Mouse (Mus musculus): ENCODE data around the gene C5ar1.
"Not testable (repeated sequence)": the region's sequence is repeated elsewhere in the genome, so short reads cannot be mapped to it uniquely, and the experiment has no call there.

The C5ar1 gene

GRCm38 (mm10) chr7:16259110-16259590, at the start of gene C5ar1:
Gene C5ar1 (minus strand): TSS chr7:16259540.
- no peaks in the 10 kb centered on the region for H3K27me3 ChIP-seq (ENCODE audit: control insufficient read depth, insufficient read depth, low read length, poor library complexity, severe bottlenecking)
- no peaks in the 10 kb centered on the region for H3K36me3 ChIP-seq (ENCODE audit: control insufficient read depth, insufficient read depth, low read length, poor library complexity, severe bottlenecking)
- no peak for DNase-seq (ENCODE audit: low read depth, low spot score)

GRCm38 (mm10) chr7:16308555-16309317, 49.4 kb upstream of the C5ar1 start:
- Histone ChIP-seq H3K27me3 (ENCODE audit: control insufficient read depth, insufficient read depth, low read length, poor library complexity, severe bottlenecking) (no peaks in the 10 kb centered on the region), H3K36me3 (ENCODE audit: control insufficient read depth, insufficient read depth, low read length, poor library complexity, severe bottlenecking) (no peaks in the 10 kb centered on the region)
- DNase-seq (ENCODE audit: low read depth, low spot score), result peak; percentile 67

GRCm38 (mm10) chr7:16308093-16308492, 48.8 kb upstream of the C5ar1 start, which contains the start of gene Bbc3:
Gene Bbc3 (plus strand): TSS chr7:16308393.
- H3K27me3 ChIP-seq (ENCODE audit: control insufficient read depth, insufficient read depth, low read length, poor library complexity, severe bottlenecking); DNase-seq (ENCODE audit: low read depth, low spot score); H3K36me3 ChIP-seq (ENCODE audit: control insufficient read depth, insufficient read depth, low read length, poor library complexity, severe bottlenecking): not testable (repeated sequence)

- DNase-seq (ENCODE audit: low read depth, low spot score); H3K27me3 ChIP-seq (ENCODE audit: control insufficient read depth, insufficient read depth, low read length, poor library complexity, severe bottlenecking); H3K36me3 ChIP-seq (ENCODE audit: control insufficient read depth, insufficient read depth, low read length, poor library complexity, severe bottlenecking): not testable (repeated sequence)
Observed at GRCm38 (mm10) chr7:16307141-16307540, 47.8 kb upstream of the C5ar1 start.

- Histone ChIP-seq H3K27me3 (ENCODE audit: control insufficient read depth, insufficient read depth, low read length, poor library complexity, severe bottlenecking) (no peaks in the 10 kb centered on the region), H3K36me3 (ENCODE audit: control insufficient read depth, insufficient read depth, low read length, poor library complexity, severe bottlenecking) (no peaks in the 10 kb centered on the region)
- peak; percentile 86 for DNase-seq (ENCODE audit: low read depth, low spot score)
Observed at GRCm38 (mm10) chr7:16299419-16300035, 40.2 kb upstream of the C5ar1 start.

- DNase-seq (ENCODE audit: low read depth, low spot score), result no peak
- H3K27me3 ChIP-seq (ENCODE audit: control insufficient read depth, insufficient read depth, low read length, poor library complexity, severe bottlenecking), result no peaks in the 10 kb centered on the region
Observed at GRCm38 (mm10) chr7:16298927-16299326, 39.6 kb upstream of the C5ar1 start.

GRCm38 (mm10) chr7:16297616-16298015, 38.3 kb upstream of the C5ar1 start:
- H3K27me3 ChIP-seq (ENCODE audit: control insufficient read depth, insufficient read depth, low read length, poor library complexity, severe bottlenecking), result no peaks in the 10 kb centered on the region
- DNase-seq (ENCODE audit: low read depth, low spot score), result no peak
- no peaks in the 10 kb centered on the region for H3K36me3 ChIP-seq (ENCODE audit: control insufficient read depth, insufficient read depth, low read length, poor library complexity, severe bottlenecking)

More at GRCm38 (mm10) chr7:16298927-16299326, 39.6 kb upstream of the C5ar1 start:
- no peaks in the 10 kb centered on the region for H3K36me3 ChIP-seq (ENCODE audit: control insufficient read depth, insufficient read depth, low read length, poor library complexity, severe bottlenecking)

- Histone ChIP-seq H3K36me3 (ENCODE audit: control insufficient read depth, insufficient read depth, low read length, poor library complexity, severe bottlenecking) (no peaks in the 10 kb centered on the region), H3K27me3 (ENCODE audit: control insufficient read depth, insufficient read depth, low read length, poor library complexity, severe bottlenecking) (no peaks in the 10 kb centered on the region)
- DNase-seq (ENCODE audit: low read depth, low spot score), result peak; percentile 96
Observed at GRCm38 (mm10) chr7:16296766-16297390, 37.5 kb upstream of the C5ar1 start.

GRCm38 (mm10) chr7:16296146-16296545, 36.8 kb upstream of the C5ar1 start:
- no peak for DNase-seq (ENCODE audit: low read depth, low spot score)
- no peaks in the 10 kb centered on the region for H3K27me3 ChIP-seq (ENCODE audit: control insufficient read depth, insufficient read depth, low read length, poor library complexity, severe bottlenecking)

GRCm38 (mm10) chr7:16295321-16295900, 36.1 kb upstream of the C5ar1 start:
- no peaks in the 10 kb centered on the region for H3K36me3 ChIP-seq (ENCODE audit: control insufficient read depth, insufficient read depth, low read length, poor library complexity, severe bottlenecking)
- DNase-seq (ENCODE audit: low read depth, low spot score), result peak; percentile 88
- no peaks in the 10 kb centered on the region for H3K27me3 ChIP-seq (ENCODE audit: control insufficient read depth, insufficient read depth, low read length, poor library complexity, severe bottlenecking)

More at GRCm38 (mm10) chr7:16296146-16296545, 36.8 kb upstream of the C5ar1 start:
- no peaks in the 10 kb centered on the region for H3K36me3 ChIP-seq (ENCODE audit: control insufficient read depth, insufficient read depth, low read length, poor library complexity, severe bottlenecking)

GRCm38 (mm10) chr7:16294837-16295236, 35.5 kb upstream of the C5ar1 start:
- Histone ChIP-seq H3K27me3 (ENCODE audit: control insufficient read depth, insufficient read depth, low read length, poor library complexity, severe bottlenecking) (no peaks in the 10 kb centered on the region), H3K36me3 (ENCODE audit: control insufficient read depth, insufficient read depth, low read length, poor library complexity, severe bottlenecking) (no peaks in the 10 kb centered on the region)
- peak; percentile 96 for DNase-seq (ENCODE audit: low read depth, low spot score)

GRCm38 (mm10) chr7:16294346-16294745, 35.0 kb upstream of the C5ar1 start:
- peak; percentile 72 for DNase-seq (ENCODE audit: low read depth, low spot score)
- H3K36me3 ChIP-seq (ENCODE audit: control insufficient read depth, insufficient read depth, low read length, poor library complexity, severe bottlenecking), result no peaks in the 10 kb centered on the region
- H3K27me3 ChIP-seq (ENCODE audit: control insufficient read depth, insufficient read depth, low read length, poor library complexity, severe bottlenecking), result no peaks in the 10 kb centered on the region

GRCm38 (mm10) chr7:16287791-16288190, 28.5 kb upstream of the C5ar1 start:
- no peak for DNase-seq (ENCODE audit: low read depth, low spot score)
- peaks cover 2% of the 10 kb centered on the region; the same call in 1 of the 2 replicates for H3K36me3 ChIP-seq (ENCODE audit: control insufficient read depth, insufficient read depth, low read length, poor library complexity, severe bottlenecking)
- no peaks in the 10 kb centered on the region for H3K27me3 ChIP-seq (ENCODE audit: control insufficient read depth, insufficient read depth, low read length, poor library complexity, severe bottlenecking)

- no peaks in the 10 kb centered on the region; the same call in 1 of the 2 replicates for H3K27me3 ChIP-seq (ENCODE audit: control insufficient read depth, insufficient read depth, low read length, poor library complexity, severe bottlenecking)
- peaks cover 4% of the 10 kb centered on the region; the same call in 1 of the 2 replicates for H3K36me3 ChIP-seq (ENCODE audit: control insufficient read depth, insufficient read depth, low read length, poor library complexity, severe bottlenecking)
- no peak for DNase-seq (ENCODE audit: low read depth, low spot score)
Observed at GRCm38 (mm10) chr7:16287016-16287415, 27.7 kb upstream of the C5ar1 start.
